Mouse (Mus musculus) c-Kit-positive CD71-positive TER-119-positive erythroid progenitor cells, embryonic 14.5 days (primary cell): ENCODE measurements around the gene Olfr547.
A peak's percentile ranks its signal among the peaks of the same experiment; 100 is the strongest.
"Not testable (repeated sequence)": the region's sequence is repeated elsewhere in the genome, so short reads cannot be mapped to it uniquely, and the experiment has no call there.

Experiments used
- DNase-seq: peaks from one replicate; pipeline ENCODE4 v3.0.0-alpha.2; 2013; ENCODE audit warnings: low spot score

Gene Olfr547

GRCm38 (mm10) chr7:102534449-102534848, at the start of gene Olfr547:
Olfr547 (plus strand) TSS chr7:102534749.
- no peak for DNase-seq

- DNase-seq, result not testable (repeated sequence)
Measured at GRCm38 (mm10) chr7:102484766-102485165, 49.8 kb upstream of the Olfr547 start.

GRCm38 (mm10) chr7:102486105-102486504, 48.4 kb upstream of the Olfr547 start:
- peak; percentile 29 for DNase-seq

- no peak for DNase-seq
Measured at GRCm38 (mm10) chr7:102488161-102488560, 46.4 kb upstream of the Olfr547 start, which contains the start of gene Olfr544. Olfr544 (minus strand) TSS chr7:102488313.

- not testable (repeated sequence) for DNase-seq
Measured at GRCm38 (mm10) chr7:102494416-102494815, 40.1 kb upstream of the Olfr547 start.

GRCm38 (mm10) chr7:102499473-102499872, 35.1 kb upstream of the Olfr547 start, which contains the start of gene Olfr545:
Olfr545 (minus strand) TSS chr7:102499573.
- no peak for DNase-seq

- no peak for DNase-seq
Measured at GRCm38 (mm10) chr7:102501986-102502385, 32.6 kb upstream of the Olfr547 start.

- peak; percentile 51 for DNase-seq
Measured at GRCm38 (mm10) chr7:102506848-102507247, 27.7 kb upstream of the Olfr547 start.

- DNase-seq, result no peak
Measured at GRCm38 (mm10) chr7:102508066-102508465, 26.5 kb upstream of the Olfr547 start.

GRCm38 (mm10) chr7:102508666-102509065, 25.9 kb upstream of the Olfr547 start:
- no peak for DNase-seq

GRCm38 (mm10) chr7:102509726-102510125, 24.8 kb upstream of the Olfr547 start:
- DNase-seq, result no peak

- no peak for DNase-seq
Measured at GRCm38 (mm10) chr7:102511927-102512326, 22.6 kb upstream of the Olfr547 start.

- DNase-seq, result peak; percentile 60
Measured at GRCm38 (mm10) chr7:102512814-102513435, 21.6 kb upstream of the Olfr547 start.

GRCm38 (mm10) chr7:102514144-102514543, 20.4 kb upstream of the Olfr547 start:
- no peak for DNase-seq

- no peak for DNase-seq
Measured at GRCm38 (mm10) chr7:102516261-102517050, 18.1 kb upstream of the Olfr547 start.

- no peak for DNase-seq
Measured at GRCm38 (mm10) chr7:102517051-102517335, 17.6 kb upstream of the Olfr547 start.

GRCm38 (mm10) chr7:102529052-102529451, 5.5 kb upstream of the Olfr547 start:
- DNase-seq, result no peak

- DNase-seq, result no peak
Measured at GRCm38 (mm10) chr7:102540596-102540995, 6.0 kb downstream of the Olfr547 start, which contains the start of gene Olfr548-ps1. Olfr548-ps1 (plus strand) TSS chr7:102540896.

GRCm38 (mm10) chr7:102541251-102541650, 6.7 kb downstream of the Olfr547 start:
- DNase-seq, result no peak

GRCm38 (mm10) chr7:102549570-102549969, 15.0 kb downstream of the Olfr547 start, which contains the start of gene Olfr549:
Olfr549 (plus strand) TSS chr7:102549870.
- DNase-seq, result no peak

GRCm38 (mm10) chr7:102553279-102553678, 18.7 kb downstream of the Olfr547 start:
- no peak for DNase-seq

GRCm38 (mm10) chr7:102564999-102565997, 30.7 kb downstream of the Olfr547 start, which contains the start of gene Trim21:
Trim21 (minus strand) TSS chr7:102565486.
- peak; percentile 87 for DNase-seq
